ENCODE assay signal across 9 mouse cellular contexts in genomic region chr7:18962171-18962792, GRCm38 (mm10). TPM values are rescaled to one million over a fixed set of nuclear protein-coding genes. Genes with fewer than 3 reads are reported as not detected.
DNase-seq lines count a peak whose midpoint lies in the region; ATAC-seq and TF ChIP-seq lines count a peak whose summit lies in the region.
"Had no signal": no experiment of that assay in that cellular context is flagged by ENCODE, and none has a peak within 500 bp of the region (broad histone marks: within the 10 kb centered on the region; RNA-seq: fewer than 3 reads in every experiment).

No protein-coding gene starts in this region.

- H3K4me2 ChIP-seq in forebrain, postnatal 0 days (ENCODE audit: low read depth): peak overlapping the region; percentile 38

- DNase-seq in Muller cell, postnatal 12 days (ENCODE audit: inconsistent ontology term): peak; percentile 56
- DNase-seq in forebrain, postnatal 0 days: no peak
- DNase-seq in midbrain, embryonic 10.5 days (ENCODE audit: low spot score): peak; percentile 48
- DNase-seq in thymus, postnatal 10 days (ENCODE audit: low spot score in 2 of 2): no peak
- no peak for DNase-seq in thymus, adult 2 months
- DNase-seq in layer of hippocampus, adult 8-10 months (ENCODE audit: low spot score in 2 of 2): no peak
- DNase-seq: adrenal gland, adult 2 months; layer of hippocampus, postnatal 36 days had no signal

- TF ChIP-seq POLR2A in thymus, adult 2 months (IDR thresholded peaks at IDR 0.05; ENCODE audit: control insufficient read depth, extremely low read depth, insufficient read depth, low read length, poor library complexity): no peak

- peaks cover 80% of the 10 kb centered on the region for H3K27me3 ChIP-seq in E14TG2a.4 (ENCODE audit: insufficient read depth, low read length)
- no peaks in the 10 kb centered on the region for H3K27me3 ChIP-seq in forebrain, postnatal 0 days (ENCODE audit: insufficient read depth, low read length)
- peaks cover 78% of the 10 kb centered on the region for H3K27me3 ChIP-seq in midbrain, embryonic 10.5 days (ENCODE audit: low read depth, poor library complexity, severe bottlenecking)
- H3K27me3 ChIP-seq in thymus, adult 2 months (ENCODE audit: control insufficient read depth, insufficient read depth, low read length): peaks cover 27% of the 10 kb centered on the region; the same call in 1 of the 2 replicates

- H3K36me3 ChIP-seq in E14TG2a.4 (ENCODE audit: insufficient read depth, low read length): no peaks in the 10 kb centered on the region
- H3K36me3 ChIP-seq in forebrain, postnatal 0 days (ENCODE audit: insufficient read depth): peaks cover 29% of the 10 kb centered on the region
- H3K36me3 ChIP-seq in midbrain, embryonic 10.5 days: peaks cover 14% of the 10 kb centered on the region; the same call in 1 of the 2 replicates
- no peaks in the 10 kb centered on the region for H3K36me3 ChIP-seq in thymus, adult 2 months (ENCODE audit: control insufficient read depth, insufficient read depth, low read length)

- no peak overlapping the region for H3K27ac ChIP-seq in forebrain, postnatal 0 days (ENCODE audit: low read depth, low read length)
- no peak overlapping the region for H3K27ac ChIP-seq in midbrain, embryonic 10.5 days (replicated peaks)
- no peak overlapping the region for H3K27ac ChIP-seq in thymus, adult 2 months (ENCODE audit: control insufficient read depth, insufficient read depth, low read length)

- no peaks in the 10 kb centered on the region for H3K9me3 ChIP-seq in E14TG2a.4 (ENCODE audit: low read length)
- H3K9me3 ChIP-seq in forebrain, postnatal 0 days (ENCODE audit: low read length): no peaks in the 10 kb centered on the region
- H3K9me3 ChIP-seq in midbrain, embryonic 10.5 days (replicated peaks): no peaks in the 10 kb centered on the region

- H3K4me1 ChIP-seq in E14TG2a.4 (replicated peaks; ENCODE audit: low read depth, low read length): peaks cover 53% of the 10 kb centered on the region
- H3K4me1 ChIP-seq in forebrain, postnatal 0 days (ENCODE audit: insufficient read depth): peaks cover 9% of the 10 kb centered on the region; the same call in 1 of the 2 replicates
- H3K4me1 ChIP-seq in midbrain, embryonic 10.5 days: peaks cover 75% of the 10 kb centered on the region
- peaks cover 5% of the 10 kb centered on the region; the same call in 1 of the 2 replicates for H3K4me1 ChIP-seq in thymus, adult 2 months (replicated peaks; ENCODE audit: control insufficient read depth, insufficient read depth, low read length)

- TF ChIP-seq CTCF in E14TG2a.4 (conservative IDR thresholded peaks at IDR 0.05; ENCODE audit: low read length): no peak
- no peak for TF ChIP-seq CTCF in forebrain, postnatal 0 days (IDR thresholded peaks at IDR 0.05; ENCODE audit: low read depth)
- no peak for TF ChIP-seq CTCF in thymus, adult 2 months (IDR thresholded peaks at IDR 0.05; ENCODE audit: borderline replicate concordance, control insufficient read depth, extremely low read depth, insufficient read depth, low read length, poor library complexity)

- H3K9ac ChIP-seq in forebrain, postnatal 0 days: no peak overlapping the region

- no peak for ATAC-seq in forebrain, postnatal 0 days

- 8% methylated on average over 17 of the region's 17 CpGs for WGBS in forebrain, postnatal 0 days
- WGBS in midbrain, embryonic 10.5 days: 1% methylated on average over 17 of the region's 17 CpGs
- 7% methylated on average over 17 of the region's 17 CpGs for WGBS in thymus, adult 2 months

- H3K4me3 ChIP-seq in E14TG2a.4 (replicated peaks; ENCODE audit: low read length): peak overlapping the region; percentile 62
- 0 out of 2 replicates have a peak overlapping the region, but pooled peaks have one; percentile 13 for H3K4me3 ChIP-seq in forebrain, postnatal 0 days (ENCODE audit: low read depth, low read length)
- peak overlapping the region; percentile 49 for H3K4me3 ChIP-seq in midbrain, embryonic 10.5 days
- H3K4me3 ChIP-seq in thymus, adult 2 months (ENCODE audit: control insufficient read depth, insufficient read depth, low read length): no peak overlapping the region

RNA-seq across cellular contexts. Expression of gene Nanos2, which starts 24.9 kb away (rescaled TPM):
- total RNA-seq in forebrain, postnatal 0 days (2014; rRNA removed): 1.5 and 2.0 TPM in 2 replicates
- polyA plus RNA-seq in forebrain, postnatal 0 days (2015; fragmentation: Nextera tagmentation; extraction: Ambion mirVana): 0.49 and 0.76 TPM in 2 replicates
- polyA plus RNA-seq in midbrain, embryonic 10.5 days (2016; fragmentation: Nextera tagmentation; extraction: Ambion mirVana): 0.07 and 0.16 TPM in 2 replicates
- polyA plus RNA-seq in thymus, adult 2 months (2012; rRNA removed): 0.12 TPM in 1 of 2 replicates, not detected in the other
- total RNA-seq in layer of hippocampus, adult 8-10 months (2022): 1 to 10 TPM in 1 of 4 experiments, under 1 TPM in 2, not detected in 1; 0.60 to 1.5 (median 0.91) TPM
- total RNA-seq: adrenal gland, adult 2 months had no signal
- polyA plus RNA-seq: adrenal gland, adult 2 months had no signal

RNA-seq across cellular contexts. Expression of gene Mypop, which starts 28.8 kb away (rescaled TPM):
- total RNA-seq in forebrain, postnatal 0 days (2014; rRNA removed): 12.3 and 13.9 TPM in 2 replicates
- polyA plus RNA-seq in forebrain, postnatal 0 days (2015; fragmentation: Nextera tagmentation; extraction: Ambion mirVana): 3.8 and 4.3 TPM in 2 replicates
- 4.0 and 4.1 TPM in 2 replicates for polyA plus RNA-seq in midbrain, embryonic 10.5 days (2016; fragmentation: Nextera tagmentation; extraction: Ambion mirVana)
- polyA plus RNA-seq in thymus, adult 2 months (2012; rRNA removed): 3.6 and 5.0 TPM in 2 replicates
- total RNA-seq in layer of hippocampus, adult 8-10 months (2022): 10 to 100 TPM; 42.4 to 49.6 (median 45.8) TPM

RNA-seq across cellular contexts. Expression of gene Nova2, which starts 36.6 kb away (rescaled TPM):
- total RNA-seq in forebrain, postnatal 0 days (2014; rRNA removed): 15.4 and 19.5 TPM in 2 replicates
- polyA plus RNA-seq in forebrain, postnatal 0 days (2015; fragmentation: Nextera tagmentation; extraction: Ambion mirVana): 7.2 and 11.4 TPM in 2 replicates
- 3.9 and 6.2 TPM in 2 replicates for polyA plus RNA-seq in midbrain, embryonic 10.5 days (2016; fragmentation: Nextera tagmentation; extraction: Ambion mirVana)
- 0.39 and 0.40 TPM in 2 replicates for polyA plus RNA-seq in thymus, adult 2 months (2012; rRNA removed)
- 10 to 100 TPM; 71.3 to 76.7 (median 74.6) TPM for total RNA-seq in layer of hippocampus, adult 8-10 months (2022)

RNA-seq across cellular contexts. Expression of gene Irf2bp1, which starts 41.6 kb away (rescaled TPM):
- 101 and 129 TPM in 2 replicates for total RNA-seq in forebrain, postnatal 0 days (2014; rRNA removed)
- polyA plus RNA-seq in forebrain, postnatal 0 days (2015; fragmentation: Nextera tagmentation; extraction: Ambion mirVana): 27.0 and 27.2 TPM in 2 replicates
- 21.4 and 23.5 TPM in 2 replicates for polyA plus RNA-seq in midbrain, embryonic 10.5 days (2016; fragmentation: Nextera tagmentation; extraction: Ambion mirVana)
- polyA plus RNA-seq in thymus, adult 2 months (2012; rRNA removed): 67.2 and 76.3 TPM in 2 replicates
- 10 to 100 TPM; 47.6 to 49.2 (median 47.9) TPM for total RNA-seq in layer of hippocampus, adult 8-10 months (2022)

RNA-seq across cellular contexts. Expression of gene Ccdc61, which starts 52.1 kb away (rescaled TPM):
- 12.8 and 17.2 TPM in 2 replicates for total RNA-seq in forebrain, postnatal 0 days (2014; rRNA removed)
- polyA plus RNA-seq in forebrain, postnatal 0 days (2015; fragmentation: Nextera tagmentation; extraction: Ambion mirVana): 21.6 and 23.2 TPM in 2 replicates
- polyA plus RNA-seq in midbrain, embryonic 10.5 days (2016; fragmentation: Nextera tagmentation; extraction: Ambion mirVana): 38.5 and 38.7 TPM in 2 replicates
- 56.5 and 67.1 TPM in 2 replicates for polyA plus RNA-seq in thymus, adult 2 months (2012; rRNA removed)
- 10 to 100 TPM in 2 of 4 experiments, 1 to 10 TPM in 2; 9.4 to 14.3 (median 11.4) TPM for total RNA-seq in layer of hippocampus, adult 8-10 months (2022)

Comparison
In these comparisons a context has a peak if more than half of its experiments do, and no peak if none do; other contexts are left out.
1. DNase-seq: peak in Muller cell, postnatal 12 days (single experiment) and midbrain, embryonic 10.5 days (single experiment); none in forebrain, postnatal 0 days (single experiment), thymus, postnatal 10 days (0 of 2), thymus, adult 2 months (single experiment) and layer of hippocampus, adult 8-10 months (0 of 2).